Mouse (Mus musculus) layer of hippocampus, postnatal 25 days (tissue): ENCODE results near the gene Slc25a27. TPM values are rescaled to one million over a fixed set of nuclear protein-coding genes. Genes with fewer than 3 reads are reported as not detected.

Experiments
- DNase-seq, 2 experiments: peaks; one replicate each; pipeline ENCODE4 v3.0.0; 2022; ENCODE audit warnings: mixed read lengths in 2 of 2, low spot score in 1 of 2; ENCODE audit errors: extremely low spot score in 1 of 2
- total RNA-seq, 2 experiments: library from RNA; stranded (reverse); gene quantifications; 2 replicates each; pipeline ENCODE4 v1.2.3; 2021

Gene Slc25a27
- total RNA-seq = 10 to 100 TPM; 30.8 to 36.0 TPM

DNA sequence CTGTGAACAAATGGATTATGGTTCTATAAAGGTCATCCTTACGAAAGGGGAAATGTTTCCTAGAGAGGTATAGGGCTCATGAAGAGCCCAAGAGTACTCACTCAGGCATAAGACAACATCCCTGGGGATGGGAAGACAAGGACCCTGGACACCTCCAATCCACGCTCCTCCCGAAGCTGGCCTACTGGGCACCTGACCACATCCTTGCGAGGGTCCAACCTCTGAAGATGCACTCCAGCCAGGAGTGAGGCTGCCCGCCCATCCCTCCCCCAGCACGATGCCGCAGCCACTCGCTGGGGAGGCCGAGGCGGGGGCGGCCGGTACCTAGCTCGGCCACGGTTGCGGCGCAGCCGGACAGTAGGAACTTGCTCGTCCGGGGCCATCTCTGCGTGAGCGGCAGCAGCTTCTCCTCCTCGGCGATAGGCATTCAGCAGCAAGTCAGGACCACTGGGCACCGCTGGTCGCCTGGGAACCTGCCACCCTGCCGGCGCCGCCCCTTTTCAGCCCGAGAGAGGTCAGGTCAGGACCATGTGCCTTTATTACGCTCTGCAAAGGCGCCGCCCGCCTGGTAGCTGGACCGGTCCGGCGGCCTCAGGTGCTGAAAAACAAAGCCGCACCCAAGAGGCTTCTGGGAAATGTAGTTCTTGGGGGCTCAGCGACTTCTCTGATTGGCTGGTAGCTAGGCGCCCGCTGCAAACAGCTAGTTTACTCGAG, at the start of gene Slc25a27:
Gene Slc25a27 (minus strand): TSS at position 639 of the 714 bp plus-strand sequence.
- DNase-seq = peak; percentile 70 to 74

DNA sequence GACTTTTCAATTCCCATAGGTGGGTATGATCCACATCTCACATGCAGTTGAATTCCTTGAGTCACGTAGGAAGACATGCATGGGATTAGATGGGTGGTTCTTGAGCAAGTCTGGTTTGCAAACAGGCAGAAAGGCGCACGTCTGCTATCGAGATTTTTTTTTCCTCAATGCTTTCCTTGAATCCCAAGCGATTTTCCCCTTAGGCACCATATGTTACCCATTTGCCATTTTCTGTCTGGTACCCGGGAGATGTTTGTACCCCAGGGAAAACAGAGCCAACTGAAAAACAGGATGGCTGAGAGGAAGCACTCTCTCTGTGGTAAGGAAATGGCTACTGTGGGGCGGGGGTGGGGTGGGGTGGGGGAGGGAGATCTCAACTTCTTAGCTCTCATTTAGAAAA, 49.6 kb upstream of the Slc25a27 start:
- DNase-seq = no peak

- DNase-seq = no peak
Measured at GRCm38 (mm10) chr17:43714191-43714590, 47.2 kb upstream of the Slc25a27 start.

GRCm38 (mm10) chr17:43711557-43712352, 44.7 kb upstream of the Slc25a27 start:
- no peak for DNase-seq

DNA sequence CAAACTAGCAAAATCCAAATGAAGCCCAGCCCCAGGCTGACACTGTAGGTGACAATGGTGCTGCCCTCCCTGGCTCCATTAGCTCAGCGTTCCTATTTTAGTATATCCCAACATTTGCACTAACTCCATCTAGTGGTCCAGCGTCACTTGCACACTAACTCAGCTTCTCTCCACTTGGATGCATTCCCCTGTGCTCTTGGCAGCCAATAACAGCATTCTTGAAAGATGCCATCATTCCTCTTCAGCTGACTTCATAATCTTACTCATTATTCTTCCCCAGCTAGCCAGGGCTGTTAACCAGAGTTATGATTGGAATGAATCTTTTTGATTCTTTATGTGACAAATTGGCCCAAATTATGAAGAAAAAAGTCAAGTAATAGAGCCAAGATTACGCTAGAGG, 40.2 kb upstream of the Slc25a27 start:
- DNase-seq = no peak

- no peak for DNase-seq
Measured at GRCm38 (mm10) chr17:43706749-43707148, 39.7 kb upstream of the Slc25a27 start.

DNA sequence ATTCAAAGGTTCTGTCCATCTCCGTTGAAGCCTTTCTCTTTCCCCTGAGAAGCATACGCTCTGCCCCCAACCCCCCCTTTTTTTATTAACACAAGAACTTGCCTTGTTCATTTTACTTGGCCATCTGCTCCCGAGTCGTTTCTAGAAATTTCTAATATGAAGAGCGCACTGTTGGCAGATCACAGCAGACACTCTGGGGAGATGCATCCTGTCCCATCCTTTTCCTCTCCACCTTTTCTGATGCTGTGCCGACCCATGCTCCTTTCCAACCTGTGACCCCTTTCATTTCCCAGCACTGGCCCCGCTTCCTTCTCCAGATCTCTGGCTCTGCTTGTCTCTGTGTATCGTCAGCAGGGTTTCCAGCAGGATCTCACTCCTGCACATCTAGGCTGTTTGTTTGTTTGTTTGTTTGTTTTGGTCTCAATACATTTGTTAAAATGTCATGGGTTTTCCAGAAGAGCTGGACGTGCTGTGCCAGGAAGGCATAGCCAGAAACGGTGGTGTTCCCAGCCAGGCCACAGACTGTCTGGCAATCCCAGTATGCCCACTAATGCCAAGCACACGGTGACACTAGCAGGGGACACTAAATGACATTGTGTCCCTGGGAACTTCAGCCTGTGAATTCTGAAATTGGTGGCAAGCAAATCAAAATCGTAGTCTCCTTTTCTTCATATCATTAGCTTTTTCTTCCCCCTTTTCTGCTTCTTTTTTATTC, 37.4 kb upstream of the Slc25a27 start:
- DNase-seq = no peak

DNA sequence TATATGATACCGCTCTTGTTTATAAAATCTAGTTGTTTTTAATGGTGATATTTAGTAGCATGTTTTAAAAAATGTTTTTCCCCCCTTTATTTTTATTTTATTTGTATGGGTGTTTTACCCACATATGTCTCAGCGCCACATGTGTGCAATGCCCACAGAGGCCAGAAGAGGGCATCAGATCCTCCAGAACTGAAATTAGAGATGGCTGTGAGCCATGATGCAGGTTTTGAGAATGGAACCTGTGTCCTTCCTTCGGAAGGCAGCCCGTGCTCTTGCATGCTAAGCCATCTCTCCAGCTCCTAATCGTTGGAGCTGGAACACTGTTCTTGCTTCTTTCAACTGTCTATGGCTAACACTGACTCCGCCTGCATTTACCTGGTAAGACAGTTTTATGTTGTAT, 34.0 kb upstream of the Slc25a27 start:
- DNase-seq = peak; percentile 16 to 72

GRCm38 (mm10) chr17:43698997-43699649, 32.1 kb upstream of the Slc25a27 start:
- peak; percentile 65 to 93 for DNase-seq

- no peak for DNase-seq
Measured at GRCm38 (mm10) chr17:43689591-43689990, 22.6 kb upstream of the Slc25a27 start.

DNA sequence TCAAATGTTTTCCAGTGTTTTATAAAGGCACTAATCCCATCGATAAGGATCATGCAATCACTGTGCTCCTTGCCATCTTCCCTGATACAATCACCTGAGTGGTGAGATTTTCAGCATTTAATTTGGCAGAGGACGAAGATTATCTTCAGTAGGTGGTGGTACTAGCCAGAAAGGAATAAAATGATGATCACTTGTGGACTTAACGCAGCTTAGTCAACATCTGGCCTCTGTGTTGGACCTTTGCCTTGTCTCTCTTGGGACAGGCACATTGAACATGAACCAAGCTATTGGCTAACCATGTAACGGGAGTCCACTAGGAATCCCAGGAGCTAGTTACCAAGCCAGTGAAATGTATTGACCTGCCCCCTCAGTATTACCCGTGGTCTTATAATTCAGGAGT, 17.6 kb upstream of the Slc25a27 start:
- no peak for DNase-seq

GRCm38 (mm10) chr17:43684086-43684485, 17.1 kb upstream of the Slc25a27 start:
- no peak for DNase-seq

DNA sequence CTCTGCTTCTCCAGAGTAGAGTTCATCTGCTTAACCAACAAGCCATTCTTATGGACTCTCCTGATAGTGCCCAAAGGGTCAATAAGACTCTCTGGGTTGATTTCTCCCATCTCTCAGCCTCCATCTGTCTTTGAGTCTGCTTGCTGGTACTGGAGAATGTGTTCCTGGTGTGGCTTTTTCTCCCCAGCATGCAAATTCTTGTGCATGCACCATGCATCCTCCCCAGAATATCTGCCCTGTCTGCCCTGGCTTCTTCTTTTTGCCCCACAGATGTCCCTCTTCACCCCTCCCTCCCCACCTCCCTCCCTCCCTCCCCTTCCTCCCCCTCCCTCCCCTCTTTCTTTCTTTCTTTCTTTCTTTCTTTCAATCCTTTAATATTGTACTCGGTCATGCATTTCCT, 10.3 kb upstream of the Slc25a27 start:
- DNase-seq = no peak

- no peak for DNase-seq
Measured at GRCm38 (mm10) chr17:43676241-43676640, 9.2 kb upstream of the Slc25a27 start.

- DNase-seq = no peak
Measured at GRCm38 (mm10) chr17:43675228-43675627, 8.2 kb upstream of the Slc25a27 start.

DNA sequence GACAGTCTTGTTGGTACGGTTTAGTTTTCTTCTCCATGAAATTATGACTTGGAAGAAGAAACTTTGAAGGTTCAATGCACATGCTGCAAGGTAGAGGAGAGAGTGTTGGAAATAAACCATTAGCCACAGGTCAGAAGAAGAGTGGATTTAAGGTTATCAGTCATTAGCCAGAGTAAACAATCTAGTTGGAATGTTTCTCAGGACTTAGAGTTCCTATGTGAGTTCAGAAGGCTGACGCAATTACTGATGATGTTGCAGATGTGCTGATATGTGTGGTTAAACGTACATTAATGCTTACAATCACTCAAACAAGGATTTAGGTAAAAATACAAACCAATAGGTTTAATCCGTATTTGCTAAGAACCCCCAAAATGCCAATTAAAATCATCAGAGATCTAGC, 4.9 kb upstream of the Slc25a27 start:
- no peak for DNase-seq

GRCm38 (mm10) chr17:43669145-43669695, 2.2 kb upstream of the Slc25a27 start:
- DNase-seq = no peak

GRCm38 (mm10) chr17:43667290-43667843, 353 bp upstream of the Slc25a27 start, which contains the start of gene Cyp39a1:
Gene Cyp39a1, plus strand, starts transcription at chr17:43667425.
- no peak for DNase-seq

DNA sequence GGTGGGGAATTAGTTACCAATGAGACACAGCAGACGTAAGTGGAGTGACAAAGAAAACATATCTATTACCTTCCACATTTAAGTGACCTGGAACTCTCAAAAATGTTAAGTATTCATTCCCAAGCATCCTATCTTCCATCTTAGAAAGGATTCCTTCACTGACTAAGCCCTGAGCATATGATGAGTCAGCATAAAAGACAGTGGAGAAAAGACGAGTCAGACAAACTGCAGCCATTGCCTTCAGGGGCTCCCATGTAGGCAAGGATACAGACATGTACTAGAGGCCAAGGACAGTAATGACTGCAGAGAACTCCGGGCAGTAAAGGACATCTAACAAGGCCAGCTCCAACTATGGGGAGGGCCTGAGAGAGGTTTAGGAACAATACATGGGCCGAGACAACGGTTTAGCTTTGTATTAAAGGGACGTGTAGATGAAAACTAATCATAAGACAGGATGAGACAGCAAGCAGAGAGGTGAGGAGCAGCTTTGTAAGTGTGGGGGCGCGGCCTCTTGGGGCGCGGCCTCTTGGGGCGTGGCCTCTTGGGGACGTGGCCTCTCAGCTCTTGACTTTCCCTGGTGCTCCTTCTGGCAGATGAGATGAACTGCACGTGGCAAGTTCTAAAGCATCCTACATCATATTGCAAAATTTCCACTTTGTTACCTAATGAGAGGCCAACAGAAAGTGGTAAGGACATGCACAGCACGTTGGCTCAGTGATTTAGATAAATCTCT, 15.5 kb downstream of the Slc25a27 start:
- no peak for DNase-seq
